Mouse (Mus musculus) midbrain, embryonic 12.5 days (tissue): ENCODE data around the gene Pold1. TPM values are rescaled to one million over a fixed set of nuclear protein-coding genes. Genes with fewer than 3 reads are reported as not detected.
A peak's percentile ranks its signal among the peaks of the same experiment; 100 is the strongest.

Experiments used
- ATAC-seq: fragments of 200-750 bp; cut with Nextera tagmentation; 2 replicates; pipeline ENCODE4 v1.8.0; 2017; ENCODE audit warnings: low read depth, moderate TSS enrichment, moderate library complexity; ENCODE audit not compliant: low FRiP score
- H3K27ac ChIP-seq: fragments of 300-500 bp; sonication (generic); replicated peaks from 2 replicates; pipeline ENCODE4 v1.5.1; 2016; ENCODE audit warnings: mild to moderate bottlenecking
- H3K27me3 ChIP-seq: fragments of 300-500 bp; sonication (generic); 2 replicates; pipeline ENCODE4 v1.6.1; 2016; ENCODE audit warnings: mild to moderate bottlenecking
- H3K36me3 ChIP-seq: fragments of 300-500 bp; sonication (generic); 2 replicates; pipeline ENCODE4 v1.6.1; 2016
- H3K4me1 ChIP-seq: fragments of 300-500 bp; sonication (generic); 2 replicates; pipeline ENCODE4 v1.6.1; 2016
- H3K4me2 ChIP-seq: fragments of 300-500 bp; sonication (generic); replicated peaks from 2 replicates; pipeline ENCODE4 v1.6.1; 2016; ENCODE audit warnings: mild to moderate bottlenecking, moderate library complexity
- H3K4me3 ChIP-seq: fragments of 300-500 bp; sonication (generic); 2 replicates; pipeline ENCODE4 v1.5.1; 2016; ENCODE audit warnings: mild to moderate bottlenecking
- H3K9ac ChIP-seq: fragments of 300-500 bp; sonication (generic); replicated peaks from 2 replicates; pipeline ENCODE4 v1.6.1; 2016; ENCODE audit warnings: mild to moderate bottlenecking, moderate library complexity
- H3K9me3 ChIP-seq: fragments of 300-500 bp; sonication (generic); 2 replicates; pipeline ENCODE4 v1.6.1; 2016; ENCODE audit warnings: mild to moderate bottlenecking
- WGBS: fragments of 180-500 bp; shearing (Covaris S2); methylation state at CpG from one replicate; pipeline ENCODE4 v1.1.7; 2016; 5-methylcytosine and 5-hydroxymethylcytosine counted together
- microRNA-seq: library from miRNA; unstranded; fragments of <30 nt; microRNA quantifications from one replicate; pipeline ENCODE4, GENCODE M21; 2017
- polyA plus RNA-seq: library from polyadenylated mRNA; unstranded; fragments of >200 nt; fragmentation: Nextera tagmentation; extraction: Ambion mirVana; gene quantifications from 2 replicates; pipeline ENCODE4 v1.2.1, GENCODE M21; 2016

Gene Pold1
- polyA plus RNA-seq, 1 experiment from 2014 or later: 96.0 TPM

DNA sequence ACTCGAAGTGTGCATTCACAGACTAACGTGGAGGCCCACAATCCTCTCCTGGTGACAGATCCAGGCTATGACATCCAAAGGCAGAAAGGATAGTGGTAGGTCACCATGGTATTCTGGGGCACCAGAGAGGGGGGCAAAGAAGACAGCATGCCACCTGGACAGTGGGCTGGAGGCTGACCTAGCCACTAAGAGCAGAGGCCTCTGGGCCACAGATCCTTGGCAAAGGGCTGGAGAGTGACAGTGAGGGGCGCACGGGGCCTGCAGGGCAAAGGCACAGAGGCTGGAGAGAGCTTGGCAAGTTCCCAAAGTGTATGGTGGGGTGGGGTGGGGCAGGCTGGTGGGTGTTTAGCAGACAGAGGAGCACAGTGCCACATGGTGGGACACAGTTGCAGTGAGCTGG, 58.4 kb downstream of the Pold1 start:
- 96% methylated on average over 4 of the region's 4 CpGs for WGBS
- Histone ChIP-seq H3K27me3 (no peaks in the 10 kb centered on the region), H3K36me3 (peaks cover 53% of the 10 kb centered on the region)

DNA sequence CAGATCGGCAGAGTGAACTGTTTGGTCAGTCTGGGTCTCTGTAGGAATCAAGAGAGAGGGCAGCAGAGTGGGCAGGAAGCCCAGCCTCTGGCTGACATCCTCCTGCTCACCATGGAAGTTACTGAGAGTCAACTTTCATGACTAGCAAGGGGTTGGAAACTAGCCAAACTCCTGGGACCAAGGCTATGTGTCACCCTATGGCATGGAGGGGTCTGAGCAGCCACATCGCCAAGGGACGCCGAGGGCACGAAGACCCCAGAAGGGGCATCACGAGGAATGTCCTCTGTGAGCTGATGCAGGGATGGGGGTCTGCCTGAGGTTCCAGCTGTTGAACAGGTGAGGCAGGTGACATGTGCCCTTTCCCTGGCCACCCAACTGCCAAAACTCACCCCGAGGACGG, 60.1 kb downstream of the Pold1 start:
- Histone ChIP-seq H3K27me3 (no peaks in the 10 kb centered on the region), H3K9ac (no peak overlapping the region), H3K36me3 (peaks cover 48% of the 10 kb centered on the region), H3K4me1 (no peaks in the 10 kb centered on the region), H3K4me3 (no peak overlapping the region), H3K4me2 (no peak overlapping the region), H3K9me3 (no peaks in the 10 kb centered on the region), H3K27ac (no peak overlapping the region)
- no peak for ATAC-seq
- whole genome bisulfite sequencing: 91% methylated on average over 8 of the region's 8 CpGs

More for the DNA sequence above, 58.4 kb downstream of the Pold1 start:
- Histone ChIP-seq H3K4me1 (peaks cover 12% of the 10 kb centered on the region), H3K4me3 (no peak overlapping the region), H3K9me3 (no peaks in the 10 kb centered on the region), H3K4me2 (no peak overlapping the region), H3K27ac (no peak overlapping the region), H3K9ac (0 out of 2 replicates have a peak overlapping the region, but pooled peaks have one; percentile 8)
- ATAC-seq: no peak

DNA sequence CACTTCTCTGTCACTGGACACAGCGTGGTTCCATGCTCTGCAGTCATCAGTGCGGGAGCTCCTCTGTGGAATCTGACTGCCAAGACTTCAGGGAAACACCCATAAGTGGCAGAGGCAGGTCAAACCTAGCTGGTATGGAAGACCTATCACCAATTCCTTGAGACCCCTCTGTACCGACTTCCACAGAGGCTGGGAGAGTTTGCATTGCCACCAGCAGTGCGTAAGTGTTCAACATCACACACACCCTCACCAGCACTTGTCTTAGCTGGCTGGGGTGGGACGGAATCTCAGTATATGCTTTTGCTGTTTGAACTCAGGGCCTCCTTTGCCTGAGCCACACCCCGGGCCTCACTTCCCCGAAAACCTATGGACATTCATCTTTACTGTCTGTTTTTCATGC, 60.7 kb downstream of the Pold1 start:
- WGBS: 92% methylated on average over 7 of the region's 7 CpGs
- Histone ChIP-seq H3K4me2 (no peak overlapping the region), H3K27me3 (no peaks in the 10 kb centered on the region; the same call in 1 of the 2 replicates), H3K27ac (no peak overlapping the region), H3K4me3 (no peak overlapping the region), H3K4me1 (no peaks in the 10 kb centered on the region), H3K9me3 (no peaks in the 10 kb centered on the region), H3K9ac (no peak overlapping the region), H3K36me3 (peaks cover 43% of the 10 kb centered on the region)
- ATAC-seq: no peak

DNA sequence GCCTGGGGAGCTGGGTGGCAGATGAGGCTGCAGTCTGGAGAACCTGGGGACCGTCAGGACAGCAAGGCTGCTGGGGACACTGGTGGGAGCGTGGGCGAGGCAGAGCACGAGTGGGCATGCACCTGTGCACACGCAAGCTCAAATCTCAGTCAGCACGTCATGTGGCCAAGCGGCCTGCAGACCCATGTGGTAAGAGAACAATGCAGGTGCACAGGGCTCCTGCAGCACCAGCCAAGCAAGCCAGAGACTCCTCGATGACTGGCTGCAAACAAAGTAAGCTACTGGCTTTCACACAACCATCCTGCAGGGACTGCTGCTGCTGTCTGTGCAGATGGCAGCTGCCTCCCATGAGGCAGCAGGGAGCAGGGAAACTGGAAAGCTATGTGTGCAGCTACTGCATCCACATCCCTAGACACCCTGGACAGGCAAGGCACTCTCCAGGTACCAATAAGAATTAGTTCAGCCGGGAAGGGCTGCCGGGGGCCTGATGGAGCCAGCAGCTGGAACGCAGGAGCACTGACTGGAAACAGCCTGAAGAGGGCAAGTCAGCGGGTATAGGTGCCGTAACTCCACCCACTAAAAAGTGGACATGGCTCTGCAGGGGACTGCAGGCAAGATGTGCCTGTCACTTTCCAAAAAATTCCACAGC, 61.6 kb downstream of the Pold1 start:
- Histone ChIP-seq H3K4me3 (no peak overlapping the region), H3K9ac (no peak overlapping the region), H3K36me3 (peaks cover 34% of the 10 kb centered on the region), H3K27me3 (peaks cover 8% of the 10 kb centered on the region), H3K9me3 (no peaks in the 10 kb centered on the region), H3K4me2 (no peak overlapping the region), H3K4me1 (no peaks in the 10 kb centered on the region), H3K27ac (no peak overlapping the region; the same call in 1 of the 2 replicates)
- WGBS: 65% methylated on average over 13 of the region's 13 CpGs
- ATAC-seq: no peak

DNA sequence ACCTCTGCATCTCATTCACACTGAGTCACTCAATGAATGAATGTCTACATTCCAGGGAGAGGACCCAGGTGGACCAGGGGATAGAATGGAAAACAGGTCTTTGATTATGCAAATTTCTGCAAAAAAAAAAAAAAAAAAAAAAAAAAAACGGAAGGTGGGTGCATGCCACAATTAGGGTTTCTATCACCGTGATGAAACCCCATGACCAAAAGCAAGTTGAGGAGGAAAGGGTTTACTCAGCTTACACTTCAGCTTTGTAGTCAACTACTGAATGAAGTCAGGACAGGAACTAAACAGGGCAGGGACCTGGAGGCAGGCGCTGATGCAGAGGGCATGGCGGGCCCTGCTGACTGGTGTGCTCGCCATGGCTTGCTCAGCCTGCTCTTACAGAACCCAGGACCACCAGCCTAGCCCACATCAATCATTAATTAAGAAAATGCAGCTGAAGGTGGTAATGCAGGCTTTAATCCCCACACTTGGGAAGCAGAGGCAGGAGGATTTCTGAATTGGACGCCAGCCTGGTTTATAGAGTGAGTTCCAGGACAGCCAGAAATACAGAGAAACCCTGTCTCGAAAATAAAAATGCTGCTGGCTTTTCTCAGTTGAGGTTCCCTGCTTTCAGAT, 63.0 kb downstream of the Pold1 start:
- no peak for ATAC-seq
- no peak overlapping the region for H3K27ac ChIP-seq
- 79% methylated on average over 7 of the region's 7 CpGs for WGBS

DNA sequence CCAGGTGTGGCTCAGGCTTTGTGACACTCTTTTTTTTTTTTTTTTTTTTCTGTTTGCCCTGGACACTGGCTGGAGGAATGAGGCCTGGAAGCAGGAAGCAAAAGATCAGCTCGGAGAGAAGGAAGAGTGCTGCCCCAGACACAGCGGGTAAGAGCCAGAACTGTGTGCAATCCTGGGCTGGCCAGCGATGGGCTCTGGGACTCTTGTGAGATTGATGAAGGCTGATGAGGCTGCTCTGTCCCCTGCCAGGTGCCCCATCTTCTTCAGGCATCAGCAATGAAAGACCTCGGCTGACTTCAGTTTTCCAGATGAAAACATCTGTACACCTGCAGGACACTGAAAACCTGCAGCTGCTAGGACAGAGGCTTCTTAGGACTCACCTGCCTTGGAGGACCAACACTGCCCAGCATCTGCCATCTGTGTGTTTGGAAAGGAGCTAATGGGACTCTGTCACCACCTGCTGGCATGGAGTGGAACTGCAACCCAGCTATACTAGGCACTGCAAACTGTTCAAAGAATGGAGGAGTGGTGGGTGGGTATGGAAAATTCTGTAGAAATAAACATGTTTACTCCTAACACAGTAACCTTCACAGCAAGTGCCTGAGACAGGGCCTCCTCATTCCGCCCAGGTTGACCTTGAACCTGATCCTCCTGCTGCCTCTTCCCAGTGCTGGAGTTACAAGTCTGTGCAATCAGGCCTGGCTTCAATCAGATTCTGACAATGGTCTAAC, 63.6 kb downstream of the Pold1 start:
- Histone ChIP-seq H3K4me2 (no peak overlapping the region), H3K36me3 (peaks cover 14% of the 10 kb centered on the region), H3K4me1 (no peaks in the 10 kb centered on the region), H3K9ac (no peak overlapping the region), H3K27ac (no peak overlapping the region), H3K27me3 (peaks cover 24% of the 10 kb centered on the region), H3K4me3 (no peak overlapping the region), H3K9me3 (no peaks in the 10 kb centered on the region)
- peak; percentile 79 for ATAC-seq
- 28% methylated on average over 5 of the region's 5 CpGs for WGBS

More for the DNA sequence above, 63.0 kb downstream of the Pold1 start:
- Histone ChIP-seq H3K36me3 (peaks cover 20% of the 10 kb centered on the region), H3K4me2 (no peak overlapping the region), H3K4me3 (no peak overlapping the region), H3K4me1 (no peaks in the 10 kb centered on the region), H3K9ac (no peak overlapping the region), H3K9me3 (no peaks in the 10 kb centered on the region), H3K27me3 (peaks cover 18% of the 10 kb centered on the region)

DNA sequence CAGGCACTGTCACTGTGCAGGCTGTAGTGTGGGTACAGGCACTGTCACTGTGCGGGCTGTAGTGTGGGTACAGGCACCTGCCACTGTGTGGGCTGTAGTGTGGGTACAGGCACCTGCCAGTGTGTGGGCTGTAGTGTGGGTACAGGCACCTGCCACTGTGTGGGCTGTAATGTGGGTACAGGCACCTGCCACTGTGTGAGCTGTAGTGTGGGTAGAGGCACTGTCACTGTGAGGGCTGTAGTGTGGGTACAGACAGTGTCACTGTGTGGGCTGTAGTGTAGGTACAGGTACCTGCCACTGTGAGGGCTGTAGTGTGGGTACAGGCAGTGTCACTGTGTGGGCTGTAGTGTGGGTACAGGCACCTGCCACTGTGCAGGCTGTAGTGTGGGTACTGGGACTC, 64.5 kb downstream of the Pold1 start:
- 88% methylated on average over 1 of the region's 1 CpGs for WGBS

DNA sequence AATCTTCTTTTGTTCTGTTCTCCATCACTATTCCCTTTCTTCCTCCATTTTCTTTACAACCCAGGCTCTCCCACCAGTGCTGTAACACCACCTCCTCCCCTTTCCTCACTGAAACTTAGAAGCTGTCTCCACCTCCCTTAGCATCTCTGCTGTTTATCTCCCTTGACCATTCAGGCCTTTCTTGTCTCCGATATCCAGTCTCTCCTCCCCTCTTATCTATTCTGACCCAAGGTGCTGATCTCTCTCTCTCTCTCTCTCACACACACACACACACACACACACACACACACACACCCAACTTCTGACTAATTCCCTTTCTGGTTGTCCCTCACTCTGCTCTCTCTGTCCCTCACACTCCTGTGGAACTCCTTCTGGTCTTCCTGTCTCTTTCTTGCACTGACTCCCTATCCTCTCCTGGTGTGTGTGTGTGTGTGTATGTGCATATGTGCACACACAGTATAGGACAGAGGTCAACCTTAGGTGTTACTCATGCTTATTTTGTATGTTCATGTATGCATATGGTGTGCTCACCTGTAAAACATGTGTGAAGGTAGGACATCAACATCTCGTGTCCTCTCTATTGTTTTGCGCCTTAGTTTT, 65.7 kb downstream of the Pold1 start:
- H3K4me1 ChIP-seq: no peaks in the 10 kb centered on the region
- no peaks in the 10 kb centered on the region for H3K9me3 ChIP-seq
- H3K36me3 ChIP-seq: no peaks in the 10 kb centered on the region
- ATAC-seq: no peak
- no peak overlapping the region for H3K4me2 ChIP-seq
- WGBS: 84% methylated on average over 3 of the region's 3 CpGs
- peaks cover 40% of the 10 kb centered on the region for H3K27me3 ChIP-seq
- H3K27ac ChIP-seq: no peak overlapping the region
- peak overlapping the region; percentile 5; the same call in 1 of the 2 replicates for H3K9ac ChIP-seq
- no peak overlapping the region for H3K4me3 ChIP-seq

More for the DNA sequence above, 64.5 kb downstream of the Pold1 start:
- ATAC-seq: no peak
- Histone ChIP-seq H3K4me3 (no peak overlapping the region), H3K27ac (no peak overlapping the region), H3K36me3 (peaks cover 7% of the 10 kb centered on the region), H3K4me2 (no peak overlapping the region), H3K9me3 (no peaks in the 10 kb centered on the region), H3K27me3 (peaks cover 33% of the 10 kb centered on the region), H3K4me1 (no peaks in the 10 kb centered on the region), H3K9ac (no peak overlapping the region)

Small RNA genes lying within 50 kb of the gene (microRNA-seq; reads per million reads assigned to microRNA genes)
- not detected for gene Mir7053

Other genes with a start within 250 kb of the Pold1 start
- 2.5 and 2.6 TPM in 2 replicates for gene Clec11a, start 241.9 kb downstream of the Pold1 start, polyA plus RNA-seq
- gene Shank1, start 238.6 kb downstream of the Pold1 start, polyA plus RNA-seq: 8.5 and 11.4 TPM in 2 replicates
- 5.4 and 6.4 TPM in 2 replicates for gene Syt3, start 164.7 kb downstream of the Pold1 start, polyA plus RNA-seq
- gene 1700008O03Rik, start 163.0 kb downstream of the Pold1 start, polyA plus RNA-seq: 0.74 and 1.3 TPM in 2 replicates
- 12.0 and 13.5 TPM in 2 replicates for gene Lrrc4b, start 119.8 kb downstream of the Pold1 start, polyA plus RNA-seq
- 3.4 and 5.1 TPM in 2 replicates for gene Aspdh, start 83.5 kb downstream of the Pold1 start, polyA plus RNA-seq
- gene Josd2, start 80.9 kb downstream of the Pold1 start, polyA plus RNA-seq: 56.2 and 58.1 TPM in 2 replicates
- gene Emc10, start 52.3 kb downstream of the Pold1 start, polyA plus RNA-seq: 132 and 136 TPM in 2 replicates
- gene Fam71e1, start 52.3 kb downstream of the Pold1 start, polyA plus RNA-seq: 32.4 and 35.1 TPM in 2 replicates
- 0.16 and 0.22 TPM in 2 replicates for gene Mybpc2, start 24.2 kb downstream of the Pold1 start, polyA plus RNA-seq
- gene Spib, start 16.8 kb downstream of the Pold1 start, polyA plus RNA-seq: not detected in 2 replicates
- 78.2 and 80.3 TPM in 2 replicates for gene Nr1h2, start 5.1 kb upstream of the Pold1 start, polyA plus RNA-seq
- gene Napsa, start 23.5 kb upstream of the Pold1 start, polyA plus RNA-seq: 0.45 and 0.60 TPM in 2 replicates
- 2.3 and 2.6 TPM in 2 replicates for gene Kcnc3, start 41.8 kb upstream of the Pold1 start, polyA plus RNA-seq
- gene Myh14, start 122.0 kb upstream of the Pold1 start, polyA plus RNA-seq: 1.9 and 2.3 TPM in 2 replicates
- not detected in 2 replicates for gene Izumo2, start 159.9 kb upstream of the Pold1 start, polyA plus RNA-seq
- gene Vrk3, start 199.6 kb upstream of the Pold1 start, polyA plus RNA-seq: 38.4 and 43.7 TPM in 2 replicates
- gene Zfp473, start 202.2 kb upstream of the Pold1 start, polyA plus RNA-seq: 2.9 and 3.5 TPM in 2 replicates